Mouse (Mus musculus): ENCODE measurements around the gene Erc2.

Gene Erc2

GRCm38 (mm10) chr14:28514171-28514570 is 891.9 kb downstream of the Erc2 start:
- in situ Hi-C loops (cut with MboI; ENCODE audit: low sequenced_read_pairs) = no loop called here

DNA sequence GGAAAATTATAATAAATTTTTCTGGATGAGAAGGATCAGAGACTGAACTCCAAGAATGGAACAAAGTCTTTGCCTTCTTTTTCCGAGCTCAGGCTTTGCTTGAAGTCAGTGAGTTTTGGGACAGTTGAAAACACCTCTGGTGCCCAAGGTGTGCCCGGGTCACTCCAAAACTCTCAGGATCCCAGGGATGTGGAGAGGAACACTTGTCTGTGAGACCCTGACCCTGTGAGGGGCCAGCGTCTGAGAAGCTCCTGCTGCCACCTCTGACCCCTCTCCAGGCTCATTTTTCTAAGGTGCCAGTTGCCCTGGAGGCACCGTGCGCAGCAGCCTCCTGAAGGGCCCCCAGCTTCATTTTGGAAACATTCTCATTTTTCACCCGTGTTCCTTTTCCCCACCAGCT is 893.1 kb downstream of the Erc2 start:
- in situ Hi-C loops (cut with MboI; ENCODE audit: low sequenced_read_pairs) = no loop called here

GRCm38 (mm10) chr14:28517631-28518560 is 895.7 kb downstream of the Erc2 start:
- in situ Hi-C loops (cut with MboI; ENCODE audit: low sequenced_read_pairs) = no loop called here

- in situ Hi-C loops (cut with MboI; ENCODE audit: low sequenced_read_pairs) = no loop called here
Observed at GRCm38 (mm10) chr14:28521106-28521505, 898.9 kb downstream of the Erc2 start.

DNA sequence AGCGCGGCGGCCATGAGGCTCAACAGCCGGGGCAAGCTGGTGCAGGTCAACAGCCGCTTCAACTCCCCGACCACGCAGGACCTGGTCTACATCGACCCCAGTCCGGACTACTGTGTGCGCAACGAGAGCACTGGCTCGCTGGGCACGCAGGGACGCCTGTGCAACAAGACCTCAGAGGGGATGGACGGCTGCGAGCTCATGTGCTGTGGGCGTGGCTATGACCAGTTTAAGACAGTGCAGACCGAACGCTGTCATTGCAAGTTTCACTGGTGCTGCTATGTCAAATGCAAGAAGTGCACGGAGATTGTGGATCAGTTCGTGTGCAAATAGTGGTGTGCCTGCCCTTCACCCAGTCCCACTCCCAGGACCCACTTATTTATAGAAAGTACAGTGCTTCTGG is 900.4 kb downstream of the Erc2 start:
- in situ Hi-C loops (cut with MboI; ENCODE audit: low sequenced_read_pairs) = no loop called here

DNA sequence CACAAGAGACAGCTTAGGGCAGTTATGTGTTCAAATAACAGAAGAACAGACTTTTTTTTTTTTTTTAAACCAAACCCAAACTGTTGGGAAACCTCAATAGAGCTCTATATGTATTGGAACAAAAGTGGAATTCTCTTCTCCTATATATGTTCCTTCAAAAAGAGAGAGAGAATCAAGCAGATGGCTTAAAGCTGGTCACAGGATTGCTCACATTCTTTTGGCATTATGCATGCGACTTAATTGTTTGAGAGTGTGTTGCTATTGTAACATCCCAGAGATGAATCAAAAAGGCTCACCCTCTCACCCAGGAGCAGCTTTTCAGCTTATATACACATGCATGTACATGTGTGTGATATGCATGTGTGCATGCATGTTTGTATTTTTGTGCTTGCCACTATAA is 903.3 kb downstream of the Erc2 start:
- in situ Hi-C loops (cut with MboI; ENCODE audit: low sequenced_read_pairs) = no loop called here

All from CH12F3 (cell line).